Mouse (Mus musculus): Measurements from ENCODE around the gene Adnp.

DNA sequence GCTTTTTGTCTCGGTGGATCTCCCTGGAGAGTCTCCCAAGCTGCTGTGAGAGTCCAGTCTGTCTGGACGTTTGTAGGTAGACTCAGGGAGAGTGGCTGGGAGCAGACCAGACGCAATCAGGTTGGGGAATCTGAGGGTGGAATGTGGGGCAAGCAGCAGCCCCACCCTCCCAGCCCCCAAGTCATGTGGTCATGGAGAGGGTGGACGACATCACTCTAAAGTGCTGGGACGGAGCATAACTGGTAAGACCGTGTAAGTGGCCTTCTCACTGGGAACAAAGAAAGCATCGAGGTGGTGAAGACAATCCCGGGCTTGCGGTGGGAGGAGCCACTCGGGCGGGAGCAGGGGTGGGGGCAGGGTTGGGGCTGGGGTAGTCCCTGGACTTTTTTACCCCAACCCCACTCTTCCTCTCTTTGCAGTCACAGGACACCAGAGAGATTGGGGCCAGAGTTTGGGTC, 45.4 kb downstream of the Adnp start:
- TF ChIP-seq POLR2A (IDR thresholded peaks at IDR 0.05; ENCODE audit: borderline replicate concordance, insufficient read depth, low read length) (no peak), CTCF (IDR thresholded peaks at IDR 0.05; ENCODE audit: borderline replicate concordance, insufficient read depth, low read depth, low read length) (no peak)

Data from cerebellum, adult 2 months (tissue).